Mouse (Mus musculus): ENCODE results near the gene Tat.

DNA sequence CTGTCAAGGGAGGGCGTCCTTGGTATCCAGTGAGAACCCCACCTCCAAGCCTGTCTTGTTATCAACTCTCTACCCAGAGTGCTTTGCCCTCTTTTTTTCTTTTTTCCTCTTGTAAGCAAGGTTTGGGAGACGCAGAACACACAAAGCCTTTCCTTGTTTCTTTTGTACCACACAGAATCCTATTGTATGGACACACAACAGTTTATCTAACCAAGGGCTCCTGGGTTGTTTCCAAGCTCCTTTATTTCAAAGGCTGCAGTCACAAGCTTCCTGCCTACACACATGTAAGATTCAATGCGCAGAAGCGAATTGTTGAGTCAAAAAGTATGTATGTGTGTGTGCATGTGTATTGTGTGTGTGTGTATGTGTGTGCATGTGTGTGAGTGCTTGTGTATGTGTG is 44.1 kb downstream of the Tat start:
- TF ChIP-seq CTCF (IDR thresholded peaks at IDR 0.05; ENCODE audit: control insufficient read depth, insufficient read depth, insufficient read length): no peak
- no peak for TF ChIP-seq USF1 (IDR thresholded peaks at IDR 0.05; ENCODE audit: low read depth)
- TF ChIP-seq MYOD1 (IDR thresholded peaks at IDR 0.05; ENCODE audit: control insufficient read depth, insufficient read length, low read depth): no peak
- TF ChIP-seq FOSL1 (IDR thresholded peaks at IDR 0.05; ENCODE audit: insufficient read depth, low read length, poor library complexity, severe bottlenecking): no peak
